Comparison of ENCODE assay signal across 11 mouse cellular contexts in the genomic region with DNA sequence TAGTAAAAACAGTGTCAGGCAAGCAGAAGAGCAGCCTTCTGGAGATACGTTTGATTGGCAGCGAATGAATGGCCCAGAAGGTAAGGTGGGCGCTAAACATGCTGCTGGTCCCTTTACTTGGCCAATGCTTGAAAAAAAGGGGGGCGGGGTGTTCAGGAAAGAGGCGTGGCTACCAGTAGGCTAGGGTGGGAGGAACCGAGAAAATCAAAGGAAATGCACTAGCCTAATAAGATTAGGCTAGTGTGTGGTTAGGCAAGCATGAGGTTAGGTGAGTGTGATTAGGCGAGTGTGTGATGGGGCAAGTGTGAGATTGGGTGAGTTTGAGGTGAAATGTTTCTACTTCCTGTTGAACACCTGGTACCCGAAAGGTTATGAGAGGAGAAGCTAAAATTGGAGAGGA. TPM values are rescaled to one million over a fixed set of nuclear protein-coding genes. Genes with fewer than 3 reads are reported as not detected.
DNase-seq lines count a peak whose midpoint lies in the region; ATAC-seq and TF ChIP-seq lines count a peak whose summit lies in the region.
"Had no signal": no experiment of that assay in that cellular context is flagged by ENCODE, and none has a peak within 500 bp of the region (broad histone marks: within the 10 kb centered on the region; RNA-seq: fewer than 3 reads in every experiment).

Gene Sgip1, plus strand, starts transcription at position 11 of the 400 bp plus-strand sequence.

- H3K36me3 ChIP-seq in forebrain, embryonic 13.5 days (ENCODE audit: poor library complexity, severe bottlenecking): no peaks in the 10 kb centered on the region
- H3K36me3 ChIP-seq in midbrain, postnatal 0 days (ENCODE audit: insufficient read depth, low read length): no peaks in the 10 kb centered on the region

- no peaks in the 10 kb centered on the region for H3K9me3 ChIP-seq in forebrain, embryonic 13.5 days (replicated peaks)
- no peaks in the 10 kb centered on the region for H3K9me3 ChIP-seq in midbrain, postnatal 0 days (ENCODE audit: low read length)

- no peaks in the 10 kb centered on the region for H3K4me1 ChIP-seq in forebrain, embryonic 13.5 days
- H3K4me1 ChIP-seq in midbrain, postnatal 0 days (ENCODE audit: insufficient read depth, low read length): no peaks in the 10 kb centered on the region

- WGBS in forebrain, embryonic 13.5 days: 64% methylated on average over 8 of the region's 8 CpGs
- WGBS in midbrain, postnatal 0 days: 72% methylated on average over 8 of the region's 8 CpGs

- ATAC-seq in forebrain, embryonic 13.5 days: no peak
- no peak for ATAC-seq in midbrain, postnatal 0 days (ENCODE audit: low FRiP score)
- no peak for ATAC-seq in monocyte, adult 5-6 weeks (replicated peaks; ENCODE audit: insufficient number of reproducible peaks, low FRiP score, low TSS enrichment, poor library complexity, severe bottlenecking)
- ATAC-seq: intestine, embryonic 16.5 days had no signal

- no peak within 1 kb of the TSS for H3K4me2 ChIP-seq in forebrain, embryonic 13.5 days
- no peak within 1 kb of the TSS for H3K4me2 ChIP-seq in midbrain, postnatal 0 days (ENCODE audit: low read depth, low read length, poor library complexity, severe bottlenecking)
- H3K4me2 ChIP-seq: liver, embryonic 11.5 days had no signal

- no peaks in the 10 kb centered on the region for H3K27me3 ChIP-seq in forebrain, embryonic 13.5 days
- H3K27me3 ChIP-seq in midbrain, postnatal 0 days (ENCODE audit: insufficient read depth, low read length): no peaks in the 10 kb centered on the region

- H3K9ac ChIP-seq in forebrain, embryonic 13.5 days: no peak within 1 kb of the TSS
- H3K9ac ChIP-seq in midbrain, postnatal 0 days (replicated peaks; ENCODE audit: low read length, poor library complexity, severe bottlenecking): no peak within 1 kb of the TSS

- no peak within 1 kb of the TSS for H3K4me3 ChIP-seq in forebrain, embryonic 13.5 days
- H3K4me3 ChIP-seq in midbrain, postnatal 0 days (ENCODE audit: low read depth, low read length): no peak within 1 kb of the TSS

- DNase-seq in left cerebral cortex, adult 18-20 months (ENCODE audit: low spot score in 2 of 2): no peak
- no peak for DNase-seq in left cerebral cortex, adult 11 months (ENCODE audit: low spot score)
- no peak for DNase-seq in layer of hippocampus, postnatal 14 days (ENCODE audit: low spot score in 2 of 2)
- DNase-seq in midbrain, postnatal 0 days (ENCODE audit: low spot score): no peak
- DNase-seq in frontal cortex, postnatal 25 days (ENCODE audit: low spot score in 2 of 2): no peak
- no peak for DNase-seq in retina, embryonic 14.5 days (ENCODE audit: low spot score)
- DNase-seq: thymus, postnatal 25 days had no signal

- no peak for TF ChIP-seq CTCF in midbrain, postnatal 0 days (IDR thresholded peaks at IDR 0.05)

- no peak within 1 kb of the TSS for H3K27ac ChIP-seq in forebrain, embryonic 13.5 days
- H3K27ac ChIP-seq in midbrain, postnatal 0 days (ENCODE audit: low read depth, low read length): no peak within 1 kb of the TSS

RNA-seq across cellular contexts. Expression of gene Sgip1, which starts in this region (rescaled TPM):
- 100 to 1,000 TPM; 264 to 268 TPM for total RNA-seq in left cerebral cortex, adult 18-20 months (2021)
- 37.8 and 40.4 TPM in 2 replicates for polyA plus RNA-seq in forebrain, embryonic 13.5 days (2015; fragmentation: Nextera tagmentation; extraction: Ambion mirVana)
- total RNA-seq in layer of hippocampus, postnatal 14 days (2021): 100 to 1,000 TPM; 277 to 311 TPM
- 51.4 and 62.6 TPM in 2 replicates for total RNA-seq in midbrain, postnatal 0 days (2014; rRNA removed)
- 58.7 and 78.0 TPM in 2 replicates for polyA plus RNA-seq in midbrain, postnatal 0 days (2015; fragmentation: Nextera tagmentation; extraction: Ambion mirVana)
- 0.19 to 16.6 TPM (median 0.86 TPM) in 3 replicates for total RNA-seq in monocyte, adult 5-6 weeks (2017)
